Mouse (Mus musculus): Measurements from ENCODE around the gene Ccdc157. TPM values are rescaled to one million over a fixed set of nuclear protein-coding genes. Genes with fewer than 3 reads are reported as not detected.

Gene Ccdc157
- polyA plus RNA-seq (2014; fragmentation: Nextera tagmentation; extraction: Ambion mirVana), result 6.3 and 7.3 TPM in 2 replicates

DNA sequence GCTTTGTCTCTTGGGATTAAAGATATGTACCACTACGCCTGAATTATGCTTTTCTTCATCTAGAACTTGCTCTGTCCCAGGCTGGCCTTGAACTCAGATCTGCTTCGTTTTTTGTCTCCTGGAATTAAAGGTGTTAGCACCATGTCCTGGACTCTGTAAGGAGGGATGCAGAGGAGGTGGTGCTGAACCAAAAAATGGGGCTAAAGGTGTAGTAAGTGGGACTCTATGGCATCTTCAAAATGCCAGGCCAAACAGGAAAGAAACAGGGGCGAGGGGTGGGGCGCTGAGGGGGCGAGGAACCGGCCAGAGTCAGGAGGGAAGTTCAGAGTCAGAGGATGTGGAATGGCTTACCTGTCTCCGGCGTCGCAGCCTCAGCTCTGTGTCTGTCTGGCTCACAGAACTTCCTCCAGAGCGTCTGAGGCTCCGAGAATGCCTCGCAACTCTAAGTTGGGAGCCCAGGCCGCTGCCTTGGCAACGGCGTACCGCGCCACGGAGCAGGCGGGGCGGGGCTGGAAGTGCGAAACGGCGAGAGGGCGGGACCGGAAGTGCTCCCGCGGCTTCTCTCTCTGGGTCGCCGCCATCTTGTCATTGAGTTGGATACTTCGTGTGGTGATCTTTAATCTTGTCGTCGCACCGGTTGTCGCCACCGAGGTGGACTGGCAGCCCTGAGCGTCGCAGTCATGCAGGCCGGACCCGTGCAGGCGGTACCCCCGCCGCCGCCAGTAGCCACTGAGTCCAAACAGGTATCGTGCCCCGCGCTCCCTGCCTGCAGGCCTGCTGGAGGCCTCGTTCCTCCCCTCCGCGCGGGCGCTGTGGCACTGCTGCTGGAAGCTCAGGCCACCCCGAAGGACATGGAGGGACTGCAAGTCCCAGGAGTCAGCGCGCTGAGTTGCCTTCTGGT lies at the start of gene Ccdc157, which contains the start of gene Sf3a1:
Gene Ccdc157, minus strand, starts transcription at position 486 of the 901 bp plus-strand sequence.
Gene Sf3a1, plus strand, starts transcription at position 543 of the 901 bp plus-strand sequence.
- Histone ChIP-seq H3K36me3 (replicated peaks; ENCODE audit: control insufficient read depth, insufficient read depth) (peaks cover 37% of the 10 kb centered on the region), H3K4me2 (replicated peaks) (peak within 1 kb of the TSS; percentile 81), H3K4me1 (replicated peaks; ENCODE audit: control insufficient read depth, insufficient read depth, low read length) (peaks cover 22% of the 10 kb centered on the region), H3K4me3 (replicated peaks; ENCODE audit: low read length) (peak within 1 kb of the TSS; percentile 70), H3K9me3 (ENCODE audit: control insufficient read depth, low read length) (no peaks in the 10 kb centered on the region), H3K9ac (peak within 1 kb of the TSS; percentile 73), H3K27ac (peak within 1 kb of the TSS; percentile 92), H3K27me3 (ENCODE audit: control insufficient read depth, insufficient read depth, low read length) (no peaks in the 10 kb centered on the region)
- peak; percentile 93 for DNase-seq (ENCODE audit: low spot score)
- WGBS, result 2% methylated on average over 53 of the region's 54 CpGs
- peak; percentile 97 for ATAC-seq (ENCODE audit: low FRiP score)

DNA sequence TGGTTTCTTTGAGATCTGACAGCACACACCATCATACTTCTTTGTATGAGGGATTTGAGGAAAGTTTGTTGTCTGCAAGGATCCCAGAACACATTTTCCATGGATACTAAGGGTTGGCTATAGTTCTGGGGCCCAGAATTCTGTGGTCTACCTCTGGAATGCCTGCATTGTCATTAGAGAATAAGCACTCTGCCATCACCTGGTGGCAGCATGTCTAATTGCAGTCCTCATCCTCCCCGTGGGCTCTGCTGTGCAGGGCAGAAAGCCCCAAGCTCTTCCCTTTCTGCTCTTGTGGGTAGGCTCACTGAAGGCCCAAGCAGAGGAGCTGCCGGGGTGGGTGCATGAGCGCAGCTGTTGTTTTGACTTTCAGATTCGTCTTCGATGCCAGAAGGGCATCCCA lies 49.5 kb upstream of the Ccdc157 start:
- H3K36me3 ChIP-seq (replicated peaks; ENCODE audit: control insufficient read depth, insufficient read depth), result peaks cover 65% of the 10 kb centered on the region
- WGBS, result 78% methylated on average over 5 of the region's 5 CpGs
- H3K4me2 ChIP-seq (replicated peaks), result no peak overlapping the region
- DNase-seq (ENCODE audit: low spot score), result no peak
- H3K27ac ChIP-seq, result no peak overlapping the region
- H3K27me3 ChIP-seq (ENCODE audit: control insufficient read depth, insufficient read depth, low read length), result no peaks in the 10 kb centered on the region
- no peak overlapping the region for H3K4me3 ChIP-seq (replicated peaks; ENCODE audit: low read length)
- H3K9me3 ChIP-seq (ENCODE audit: control insufficient read depth, low read length), result no peaks in the 10 kb centered on the region
- no peaks in the 10 kb centered on the region for H3K4me1 ChIP-seq (replicated peaks; ENCODE audit: control insufficient read depth, insufficient read depth, low read length)
- no peak for ATAC-seq (ENCODE audit: low FRiP score)
- H3K9ac ChIP-seq, result no peak overlapping the region

DNA sequence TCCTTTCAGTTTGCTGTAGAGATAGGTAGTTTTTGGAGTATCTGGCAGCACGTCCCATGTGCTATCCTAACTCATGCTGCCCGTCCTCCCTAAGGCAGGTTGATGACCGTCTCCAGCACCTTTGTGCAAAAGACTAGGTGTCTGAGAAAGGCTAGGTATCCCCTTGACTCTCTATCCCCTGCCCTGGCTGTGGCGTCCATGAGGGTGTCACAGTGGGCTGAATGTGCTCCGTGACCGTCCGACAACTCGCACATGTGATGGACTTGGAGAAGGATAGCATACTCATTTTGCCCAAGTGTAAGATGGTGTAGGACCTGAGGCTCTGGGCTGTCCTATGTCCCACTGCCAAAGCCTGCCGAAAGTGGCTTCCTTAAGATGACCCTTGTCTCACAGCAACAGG lies 47.6 kb upstream of the Ccdc157 start:
- DNase-seq (ENCODE audit: low spot score), result no peak
- Histone ChIP-seq H3K36me3 (replicated peaks; ENCODE audit: control insufficient read depth, insufficient read depth) (peaks cover 48% of the 10 kb centered on the region), H3K27ac (no peak overlapping the region), H3K9me3 (ENCODE audit: control insufficient read depth, low read length) (no peaks in the 10 kb centered on the region), H3K9ac (no peak overlapping the region), H3K4me3 (replicated peaks; ENCODE audit: low read length) (no peak overlapping the region), H3K4me1 (replicated peaks; ENCODE audit: control insufficient read depth, insufficient read depth, low read length) (no peaks in the 10 kb centered on the region), H3K4me2 (replicated peaks) (no peak overlapping the region), H3K27me3 (ENCODE audit: control insufficient read depth, insufficient read depth, low read length) (no peaks in the 10 kb centered on the region)
- ATAC-seq (ENCODE audit: low FRiP score), result no peak
- WGBS, result 97% methylated on average over 9 of the region's 9 CpGs

DNA sequence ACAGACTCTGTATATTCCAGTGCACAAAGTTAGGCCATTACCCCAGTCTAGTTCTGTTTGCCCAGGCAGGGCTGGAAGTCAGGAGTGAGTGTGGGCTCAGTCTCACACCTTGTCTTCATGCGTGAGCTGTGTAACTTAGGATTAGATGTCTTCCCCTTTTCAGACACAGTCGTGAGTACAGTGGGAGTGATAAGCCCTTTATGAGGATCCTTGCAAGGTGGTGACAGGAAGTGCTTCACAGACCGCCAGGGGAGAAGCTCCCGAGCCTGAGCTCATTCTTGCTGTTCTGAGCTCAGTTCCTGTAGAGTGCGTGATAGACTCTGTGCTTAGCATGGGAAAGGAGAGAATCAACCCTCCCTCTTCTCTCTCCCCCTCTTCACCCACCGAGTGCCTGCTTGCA lies 46.5 kb upstream of the Ccdc157 start:
- Histone ChIP-seq H3K36me3 (replicated peaks; ENCODE audit: control insufficient read depth, insufficient read depth) (peaks cover 38% of the 10 kb centered on the region), H3K27me3 (ENCODE audit: control insufficient read depth, insufficient read depth, low read length) (no peaks in the 10 kb centered on the region), H3K27ac (no peak overlapping the region), H3K4me2 (replicated peaks) (no peak overlapping the region), H3K9ac (no peak overlapping the region), H3K4me1 (replicated peaks; ENCODE audit: control insufficient read depth, insufficient read depth, low read length) (no peaks in the 10 kb centered on the region), H3K9me3 (ENCODE audit: control insufficient read depth, low read length) (no peaks in the 10 kb centered on the region), H3K4me3 (replicated peaks; ENCODE audit: low read length) (no peak overlapping the region)
- DNase-seq (ENCODE audit: low spot score) (no peak), ATAC-seq (ENCODE audit: low FRiP score) (no peak)
- 86% methylated on average over 6 of the region's 6 CpGs for WGBS

DNA sequence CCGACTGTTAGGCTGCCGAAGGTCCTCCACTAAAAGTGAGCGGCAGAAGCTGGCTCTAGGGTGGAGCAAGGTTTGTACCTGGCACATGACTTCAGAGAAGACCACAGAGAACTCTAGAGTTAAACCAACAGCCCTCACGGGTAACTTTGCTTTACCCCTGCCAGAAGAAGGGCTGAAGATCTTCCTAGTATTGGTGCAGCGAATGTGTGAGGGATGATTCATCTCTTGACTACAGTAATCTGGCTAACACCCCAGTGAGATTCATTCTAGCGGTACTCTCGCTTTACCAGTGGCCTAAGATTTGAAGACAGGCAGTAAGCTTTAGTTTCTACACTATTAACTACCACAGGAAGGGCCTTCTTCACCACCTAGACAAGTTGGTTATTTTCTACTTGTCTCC lies 45.9 kb upstream of the Ccdc157 start:
- Histone ChIP-seq H3K27me3 (ENCODE audit: control insufficient read depth, insufficient read depth, low read length) (no peaks in the 10 kb centered on the region), H3K9ac (no peak overlapping the region), H3K9me3 (ENCODE audit: control insufficient read depth, low read length) (no peaks in the 10 kb centered on the region), H3K4me3 (replicated peaks; ENCODE audit: low read length) (no peak overlapping the region), H3K4me1 (replicated peaks; ENCODE audit: control insufficient read depth, insufficient read depth, low read length) (no peaks in the 10 kb centered on the region), H3K27ac (no peak overlapping the region), H3K36me3 (replicated peaks; ENCODE audit: control insufficient read depth, insufficient read depth) (peaks cover 33% of the 10 kb centered on the region), H3K4me2 (replicated peaks) (no peak overlapping the region)
- WGBS, result 91% methylated on average over 7 of the region's 7 CpGs
- DNase-seq (ENCODE audit: low spot score) (no peak), ATAC-seq (ENCODE audit: low FRiP score) (no peak)

DNA sequence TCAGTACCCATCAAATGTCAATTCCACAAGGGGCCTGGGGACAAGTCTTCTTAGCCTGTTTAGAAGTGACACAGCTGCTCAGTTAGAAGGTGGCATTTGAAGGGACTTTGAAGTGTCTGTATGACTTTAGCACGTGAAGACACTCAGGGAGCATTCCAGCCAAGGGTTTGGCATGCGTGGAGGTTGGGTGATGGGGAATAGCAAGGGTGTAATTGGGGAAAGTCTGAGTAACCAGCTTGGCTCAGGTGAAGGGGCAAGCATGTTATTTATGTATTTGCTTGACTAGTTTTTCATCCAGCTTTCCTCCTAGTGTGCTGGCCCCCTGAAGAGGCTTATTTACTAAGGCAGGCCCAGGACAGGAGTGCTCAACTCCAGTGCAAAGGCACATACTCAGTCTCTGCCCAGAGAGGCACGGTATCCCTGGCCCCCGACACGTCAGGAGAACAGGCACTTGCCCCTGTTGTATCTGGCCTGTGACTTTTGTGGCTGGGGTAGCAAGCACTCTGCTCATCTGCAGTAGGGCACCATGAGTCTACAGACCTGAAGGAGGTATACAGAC lies 45.1 kb upstream of the Ccdc157 start:
- H3K4me2 ChIP-seq (replicated peaks), result no peak overlapping the region
- ATAC-seq (ENCODE audit: low FRiP score), result no peak
- WGBS, result 86% methylated on average over 5 of the region's 5 CpGs

DNA sequence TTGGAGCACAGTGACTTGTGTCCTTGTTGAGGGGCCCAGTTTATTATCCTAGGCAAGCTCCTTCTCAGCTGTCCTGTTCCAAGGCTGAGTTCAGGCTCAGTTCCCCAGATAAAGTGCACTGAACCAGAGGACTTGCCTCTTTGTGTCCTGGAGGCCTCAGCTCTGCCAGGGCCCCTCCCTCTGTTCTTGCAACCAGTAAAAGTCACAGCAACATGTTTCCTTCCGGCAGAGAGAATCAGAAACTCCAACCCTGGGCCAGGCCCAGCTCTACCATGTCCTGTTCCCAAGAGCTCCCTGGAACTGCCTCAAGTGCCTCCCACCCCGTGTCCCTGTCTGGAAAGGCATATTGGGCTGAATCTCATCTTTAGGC lies 43.6 kb upstream of the Ccdc157 start:
- H3K27me3 ChIP-seq (ENCODE audit: control insufficient read depth, insufficient read depth, low read length), result no peaks in the 10 kb centered on the region
- H3K9me3 ChIP-seq (ENCODE audit: control insufficient read depth, low read length), result no peaks in the 10 kb centered on the region
- peaks cover 11% of the 10 kb centered on the region for H3K36me3 ChIP-seq (replicated peaks; ENCODE audit: control insufficient read depth, insufficient read depth)
- DNase-seq (ENCODE audit: low spot score), result no peak
- WGBS, result 37% methylated on average over 2 of the region's 2 CpGs
- no peak overlapping the region for H3K27ac ChIP-seq
- H3K4me1 ChIP-seq (replicated peaks; ENCODE audit: control insufficient read depth, insufficient read depth, low read length), result no peaks in the 10 kb centered on the region
- H3K4me2 ChIP-seq (replicated peaks), result no peak overlapping the region
- H3K9ac ChIP-seq, result no peak overlapping the region
- no peak for ATAC-seq (ENCODE audit: low FRiP score)
- H3K4me3 ChIP-seq (replicated peaks; ENCODE audit: low read length), result no peak overlapping the region

More for the DNA sequence above, 45.1 kb upstream of the Ccdc157 start:
- Histone ChIP-seq H3K4me1 (replicated peaks; ENCODE audit: control insufficient read depth, insufficient read depth, low read length) (no peaks in the 10 kb centered on the region), H3K36me3 (replicated peaks; ENCODE audit: control insufficient read depth, insufficient read depth) (peaks cover 25% of the 10 kb centered on the region), H3K9me3 (ENCODE audit: control insufficient read depth, low read length) (no peaks in the 10 kb centered on the region), H3K4me3 (replicated peaks; ENCODE audit: low read length) (no peak overlapping the region), H3K27ac (no peak overlapping the region), H3K9ac (no peak overlapping the region), H3K27me3 (ENCODE audit: control insufficient read depth, insufficient read depth, low read length) (no peaks in the 10 kb centered on the region)
- DNase-seq (ENCODE audit: low spot score), result no peak

DNA sequence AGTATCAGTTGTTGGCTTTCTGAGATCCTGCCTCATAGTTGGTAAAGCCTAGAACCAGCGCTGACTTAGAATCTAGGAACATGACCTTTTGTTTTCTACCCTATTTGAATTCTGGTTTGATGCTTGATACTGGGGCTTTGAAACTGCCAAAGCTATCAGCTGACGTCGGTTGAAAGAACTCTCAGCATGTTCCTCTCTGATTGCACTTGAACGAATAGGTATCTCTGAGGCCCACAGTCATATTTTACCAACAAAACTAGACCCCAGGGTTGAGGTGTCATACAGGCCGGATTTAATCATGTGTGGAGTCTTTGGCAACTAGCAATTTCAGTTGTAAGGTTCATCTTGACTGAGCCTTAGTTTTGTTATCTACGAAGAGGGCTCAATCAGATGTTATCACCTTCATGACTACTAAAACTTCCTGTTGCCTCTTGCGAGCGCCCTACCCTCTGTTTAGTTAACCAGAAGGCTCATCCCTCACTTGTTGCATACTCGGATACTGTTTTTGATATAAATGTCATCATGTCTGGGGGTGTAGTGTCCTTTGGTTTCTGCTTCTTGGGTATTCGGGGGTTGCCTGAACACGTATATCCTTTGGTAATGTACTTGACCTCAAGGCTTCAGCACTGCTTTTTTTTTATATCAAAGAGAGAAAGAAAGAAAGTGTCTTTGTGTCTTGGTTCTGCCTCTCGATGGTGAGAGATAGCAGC lies 43.1 kb upstream of the Ccdc157 start:
- no peak overlapping the region for H3K27ac ChIP-seq
- peaks cover 6% of the 10 kb centered on the region; the same call in 1 of the 2 replicates for H3K36me3 ChIP-seq (replicated peaks; ENCODE audit: control insufficient read depth, insufficient read depth)

More for the DNA sequence above, 43.1 kb upstream of the Ccdc157 start:
- Histone ChIP-seq H3K4me3 (replicated peaks; ENCODE audit: low read length) (no peak overlapping the region), H3K9ac (no peak overlapping the region), H3K4me2 (replicated peaks) (no peak overlapping the region), H3K4me1 (replicated peaks; ENCODE audit: control insufficient read depth, insufficient read depth, low read length) (no peaks in the 10 kb centered on the region), H3K27me3 (ENCODE audit: control insufficient read depth, insufficient read depth, low read length) (no peaks in the 10 kb centered on the region), H3K9me3 (ENCODE audit: control insufficient read depth, low read length) (no peaks in the 10 kb centered on the region)
- ATAC-seq (ENCODE audit: low FRiP score) (no peak), DNase-seq (ENCODE audit: low spot score) (no peak)
- 86% methylated on average over 12 of the region's 12 CpGs for WGBS
